Mouse (Mus musculus) lung, adult 18-20 months (tissue): ENCODE data around the gene Tcf7.

ENCODE experiments used
- DNase-seq, 2 experiments: peaks; one replicate each; pipeline ENCODE4 v3.0.0; 2022; ENCODE audit warnings: mixed read lengths in 2 of 2

The Tcf7 gene

GRCm38 (mm10) chr11:52267271-52267670, 15.5 kb downstream of the Tcf7 start:
- no peak for DNase-seq

GRCm38 (mm10) chr11:52265616-52266307, 17.1 kb downstream of the Tcf7 start:
- DNase-seq = peak in 1 of 2 experiments; percentile 10

GRCm38 (mm10) chr11:52264871-52265270, 17.9 kb downstream of the Tcf7 start:
- no peak for DNase-seq

- DNase-seq = peak in 1 of 2 experiments; percentile 2
Observed at GRCm38 (mm10) chr11:52262338-52262737, 20.5 kb downstream of the Tcf7 start.

- DNase-seq = peak; percentile 59 to 73
Observed at GRCm38 (mm10) chr11:52261937-52262336, 20.9 kb downstream of the Tcf7 start.

- DNase-seq = no peak
Observed at GRCm38 (mm10) chr11:52260878-52261277, 21.9 kb downstream of the Tcf7 start.

- no peak for DNase-seq
Observed at GRCm38 (mm10) chr11:52258711-52259110, 24.1 kb downstream of the Tcf7 start.

- no peak for DNase-seq
Observed at GRCm38 (mm10) chr11:52257376-52257775, 25.4 kb downstream of the Tcf7 start.

GRCm38 (mm10) chr11:52255077-52255476, 27.7 kb downstream of the Tcf7 start:
- peak in 1 of 2 experiments; percentile 2 for DNase-seq

GRCm38 (mm10) chr11:52253674-52254375, 29.0 kb downstream of the Tcf7 start:
- peak; percentile 75 to 78 for DNase-seq

GRCm38 (mm10) chr11:52252692-52253091, 30.1 kb downstream of the Tcf7 start:
- no peak for DNase-seq

GRCm38 (mm10) chr11:52251770-52252169, 31.0 kb downstream of the Tcf7 start:
- DNase-seq = no peak

GRCm38 (mm10) chr11:52249452-52249851, 33.4 kb downstream of the Tcf7 start:
- DNase-seq = no peak

- no peak for DNase-seq
Observed at GRCm38 (mm10) chr11:52240898-52241542, 41.8 kb downstream of the Tcf7 start.

- DNase-seq = no peak
Observed at GRCm38 (mm10) chr11:52234509-52234908, 48.3 kb downstream of the Tcf7 start.

GRCm38 (mm10) chr11:52233906-52234305, 48.9 kb downstream of the Tcf7 start:
- DNase-seq = no peak

GRCm38 (mm10) chr11:52233043-52233653, 49.7 kb downstream of the Tcf7 start:
- no peak for DNase-seq

GRCm38 (mm10) chr11:52231606-52232541, 50.9 kb downstream of the Tcf7 start, which contains the start of gene Skp1a:
Gene Skp1a (plus strand): TSS chr11:52231995.
- DNase-seq = peak; percentile 90 to 91

GRCm38 (mm10) chr11:52230694-52231093, 52.1 kb downstream of the Tcf7 start:
- DNase-seq = no peak

GRCm38 (mm10) chr11:52228722-52229448, 53.9 kb downstream of the Tcf7 start:
- DNase-seq = no peak
